Mouse (Mus musculus) layer of hippocampus, adult 8-10 months (tissue): Measurements from ENCODE around the gene Cul7. TPM values are rescaled to one million over a fixed set of nuclear protein-coding genes. Genes with fewer than 3 reads are reported as not detected.

ENCODE experiments used
- DNase-seq, 2 experiments: peaks; one replicate each; pipeline ENCODE4 v3.0.0; 2022; ENCODE audit warnings: low spot score in 2 of 2
- total RNA-seq, 4 experiments: library from RNA; stranded (reverse); gene quantifications; 2 replicates each; pipeline ENCODE4 v1.2.4; 2022

Gene Cul7
- total RNA-seq, 4 experiments from 2014 or later: 22.6 to 26.4 (median 23.4) TPM

DNA sequence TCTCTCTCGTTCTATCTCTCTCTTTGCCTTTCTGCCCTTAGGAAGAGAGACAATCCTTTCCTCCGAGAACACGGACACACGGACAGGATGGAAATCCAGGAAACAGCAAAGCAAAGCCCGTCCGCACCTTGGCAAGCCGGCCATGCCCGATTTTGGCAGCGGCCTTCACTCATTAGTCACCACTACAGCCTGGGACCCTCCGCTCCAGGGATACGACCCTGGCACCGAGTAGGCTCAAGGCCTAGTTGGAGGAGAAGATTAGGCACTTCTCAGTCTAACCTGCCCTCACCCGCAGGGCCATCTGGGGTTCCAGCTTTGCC, 21.7 kb upstream of the Cul7 start:
- DNase-seq: no peak

- no peak for DNase-seq
These were observed 21.1 kb upstream of the Cul7 start, which contains the start of gene Ptk7 for GRCm38 (mm10) chr17:46628791-46629684. Gene Ptk7 (minus strand): TSS chr17:46629504.

GRCm38 (mm10) chr17:46629685-46630441, 20.3 kb upstream of the Cul7 start:
- DNase-seq: no peak

- peak; percentile 66 to 75 for DNase-seq
These were observed 13.2 kb upstream of the Cul7 start for GRCm38 (mm10) chr17:46636831-46637523.

DNA sequence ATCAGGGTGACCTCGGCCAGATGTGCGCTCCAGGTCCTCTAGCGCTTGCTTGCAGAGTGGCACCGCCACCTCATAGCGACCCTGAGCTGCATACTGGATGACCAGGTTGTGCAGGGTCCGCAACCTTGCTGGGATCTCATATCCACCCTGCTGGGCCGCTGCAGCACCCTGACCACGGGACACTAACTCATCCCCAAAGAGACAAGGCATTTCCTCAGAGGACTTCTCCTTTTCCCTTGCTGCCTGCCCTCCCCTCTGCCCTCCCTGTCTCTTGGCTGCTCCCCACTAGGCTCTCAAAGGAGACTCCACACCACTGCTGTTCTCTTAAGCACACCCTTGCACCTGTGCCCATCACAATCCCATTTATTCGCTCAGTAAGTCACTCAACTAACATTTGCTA, 10.2 kb upstream of the Cul7 start:
- no peak for DNase-seq

- DNase-seq: no peak
These were observed 8.1 kb upstream of the Cul7 start for GRCm38 (mm10) chr17:46642060-46642459.

GRCm38 (mm10) chr17:46644152-46644805, 5.9 kb upstream of the Cul7 start:
- no peak for DNase-seq

DNA sequence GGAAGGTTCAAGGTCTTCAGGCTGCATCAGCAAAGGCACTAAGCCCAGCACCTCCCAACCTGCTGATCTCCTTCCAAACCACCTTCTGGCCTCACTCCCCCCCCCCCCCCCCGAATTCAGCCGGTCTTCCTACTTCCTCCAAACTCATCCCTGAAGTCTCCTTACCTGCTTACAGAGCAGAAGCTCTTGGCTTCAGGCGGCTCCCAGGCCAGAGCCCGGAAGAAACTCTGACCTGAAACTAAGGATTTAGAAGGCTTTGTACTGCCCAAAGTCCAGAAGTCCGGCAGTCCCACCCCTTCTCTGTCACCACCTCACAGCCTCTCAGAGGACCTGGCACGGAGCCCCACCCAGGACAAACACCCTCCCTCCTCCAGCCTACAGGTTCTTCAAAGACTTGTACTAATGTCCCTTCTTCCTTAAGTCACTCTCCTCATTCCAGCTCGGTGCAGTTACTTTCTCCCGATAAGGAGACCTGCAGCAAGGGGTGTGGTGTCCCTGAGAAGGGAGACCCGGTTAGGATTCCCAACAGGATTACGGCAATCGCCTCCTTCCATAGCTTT, 5.1 kb upstream of the Cul7 start:
- no peak for DNase-seq

- DNase-seq: peak; percentile 98 to 99
These were observed 4.4 kb upstream of the Cul7 start, which contains the start of the genes Klc4 and Mrpl2 for GRCm38 (mm10) chr17:46645561-46646321. Gene Klc4 (minus strand): TSS chr17:46646022. Gene Mrpl2 (plus strand): TSS chr17:46646229.

- DNase-seq: no peak
These were observed 3.8 kb upstream of the Cul7 start for GRCm38 (mm10) chr17:46646322-46646662.

DNA sequence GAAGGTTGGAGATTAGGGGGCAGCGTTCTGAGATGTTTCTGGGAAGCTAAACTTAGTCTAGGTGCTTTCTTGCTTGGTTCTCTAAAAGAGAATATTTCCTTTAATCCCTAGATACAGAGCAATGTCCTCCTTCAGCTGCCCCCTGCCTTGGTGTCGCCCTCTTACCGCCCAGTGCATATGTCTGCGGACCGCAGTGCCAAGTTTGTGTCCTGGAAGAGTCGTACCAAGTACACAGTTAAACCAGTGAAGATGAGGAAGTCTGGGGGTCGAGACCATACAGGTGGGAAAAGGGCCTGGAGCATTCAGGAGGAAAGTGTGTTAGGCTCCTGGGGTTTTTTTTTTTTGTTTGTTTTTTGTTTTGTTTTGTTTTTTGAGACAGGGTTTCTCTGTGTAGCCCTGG, 2.9 kb upstream of the Cul7 start:
- no peak for DNase-seq

GRCm38 (mm10) chr17:46648436-46648835, 1.7 kb upstream of the Cul7 start:
- DNase-seq: no peak

- DNase-seq: no peak
These were observed 326 bp upstream of the Cul7 start for GRCm38 (mm10) chr17:46649811-46650210.

DNA sequence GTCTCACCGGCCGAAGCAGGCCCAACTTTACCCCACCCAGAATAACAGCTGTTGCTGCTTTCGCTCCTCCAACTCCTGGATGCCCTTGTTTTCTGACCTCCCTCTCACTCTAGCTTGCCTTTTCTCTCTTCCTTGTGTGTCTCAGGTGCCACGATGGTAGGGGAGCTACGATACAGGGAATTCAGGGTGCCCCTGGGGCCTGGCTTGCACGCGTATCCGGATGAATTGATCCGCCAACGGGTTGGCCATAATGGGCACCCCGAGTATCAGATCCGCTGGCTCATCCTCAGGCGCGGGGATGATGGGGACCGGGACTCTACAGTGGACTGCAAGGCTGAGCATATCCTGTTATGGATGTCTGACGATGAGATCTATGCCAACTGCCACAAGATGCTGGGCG, 1.2 kb downstream of the Cul7 start:
- DNase-seq: no peak

GRCm38 (mm10) chr17:46651755-46652547, 1.8 kb downstream of the Cul7 start:
- DNase-seq: no peak

DNA sequence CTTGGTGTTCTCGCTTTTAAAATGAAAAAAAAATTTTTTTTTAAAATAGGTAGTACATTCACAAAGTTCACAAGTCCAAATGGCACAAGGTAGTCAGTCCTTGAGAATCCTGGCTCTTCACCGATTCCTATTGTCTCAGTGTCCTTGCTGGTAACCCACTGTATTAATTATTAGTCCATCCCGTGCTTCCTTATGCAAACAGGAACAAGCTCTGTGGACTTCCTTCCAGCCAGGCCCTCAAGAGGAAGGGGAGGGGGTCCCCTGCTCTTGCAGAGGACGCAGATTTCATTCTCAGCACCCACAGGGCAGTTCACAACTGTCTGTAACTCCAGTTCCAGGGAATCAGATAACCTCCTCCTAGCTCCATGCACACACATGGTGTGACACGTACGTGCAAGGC, 5.9 kb downstream of the Cul7 start:
- no peak for DNase-seq

GRCm38 (mm10) chr17:46661351-46661750, 11.2 kb downstream of the Cul7 start:
- no peak for DNase-seq

GRCm38 (mm10) chr17:46661981-46662380, 11.8 kb downstream of the Cul7 start:
- no peak for DNase-seq

DNA sequence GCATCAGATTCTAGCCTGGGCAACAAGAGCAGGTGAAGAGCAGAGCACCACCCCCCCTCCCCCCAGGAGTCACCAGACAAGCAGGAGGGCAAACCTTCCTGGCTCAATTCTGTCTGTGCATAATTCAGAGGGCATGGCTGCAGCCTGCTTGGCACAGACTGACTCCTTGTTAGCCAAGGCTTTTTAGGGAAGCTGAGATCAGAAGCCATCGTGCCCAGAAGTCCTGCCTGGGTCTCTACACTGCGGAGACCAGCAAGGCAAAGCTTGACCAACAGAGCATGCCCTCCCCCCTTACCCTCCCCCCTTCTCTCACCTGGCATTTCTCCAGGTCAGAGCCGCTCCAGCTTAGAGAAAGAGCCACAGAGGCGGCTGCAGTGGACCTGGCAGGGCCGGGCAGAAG, 12.6 kb downstream of the Cul7 start:
- no peak for DNase-seq

DNA sequence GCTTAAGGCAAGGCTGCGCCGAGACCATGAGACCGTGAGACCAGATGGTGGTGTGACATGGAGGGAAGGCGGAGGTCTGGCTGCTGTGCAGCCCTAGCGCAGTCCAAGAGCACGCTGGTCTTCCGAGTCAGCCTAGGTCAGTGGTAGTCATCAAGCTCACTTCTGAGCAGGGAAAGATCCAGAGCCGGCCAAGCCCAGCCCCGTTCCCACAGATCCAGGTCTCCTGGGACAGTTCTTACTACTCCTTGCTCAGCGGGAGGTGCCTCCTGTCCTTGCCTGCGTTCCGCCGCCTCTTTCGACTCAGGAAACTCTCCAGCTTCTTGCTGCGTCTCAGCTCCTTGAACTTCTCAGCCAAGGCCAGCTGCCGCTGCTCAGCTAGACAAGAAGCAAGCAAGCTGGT, 17.6 kb downstream of the Cul7 start:
- no peak for DNase-seq
